Comparison of ENCODE assay signal across 11 mouse cellular contexts in the genomic region with DNA sequence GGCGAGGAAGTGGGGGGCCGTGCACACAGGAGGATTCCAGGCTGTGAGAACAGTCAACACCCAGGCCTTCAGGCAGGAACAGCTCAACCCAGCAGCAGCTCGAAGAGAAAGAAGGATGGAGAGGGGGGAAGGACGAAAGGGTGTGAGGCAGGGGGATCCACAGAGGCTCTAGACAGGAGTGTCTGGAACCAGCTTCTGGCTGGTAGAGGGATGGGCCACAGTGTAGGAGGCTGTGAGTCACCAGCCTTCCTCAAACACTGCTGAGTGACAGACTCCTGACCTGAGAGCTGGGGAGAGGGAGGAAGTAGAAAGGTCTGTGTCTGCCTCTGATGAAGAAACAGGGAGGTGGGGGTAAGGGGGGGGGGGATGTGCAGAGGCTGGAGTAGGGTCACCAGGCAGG. TPM values are rescaled to one million over a fixed set of nuclear protein-coding genes. Genes with fewer than 3 reads are reported as not detected.
DNase-seq lines count a peak whose midpoint lies in the region; ATAC-seq lines count a peak whose summit lies in the region.
"Had no signal": no experiment of that assay in that cellular context is flagged by ENCODE, and none has a peak within 500 bp of the region (broad histone marks: within the 10 kb centered on the region; RNA-seq: fewer than 3 reads in every experiment).

No protein-coding gene starts in this region.

- H3K36me3 ChIP-seq in liver, embryonic 13.5 days: no peaks in the 10 kb centered on the region
- no peaks in the 10 kb centered on the region for H3K36me3 ChIP-seq in kidney, embryonic 15.5 days
- H3K36me3 ChIP-seq: embryonic facial prominence, embryonic 10.5 days; hindbrain, embryonic 13.5 days had no signal

- H3K4me2 ChIP-seq in liver, embryonic 13.5 days: no peak overlapping the region
- no peak overlapping the region for H3K4me2 ChIP-seq in kidney, embryonic 15.5 days
- H3K4me2 ChIP-seq: hindbrain, embryonic 13.5 days had no signal

- intact Hi-C loops in heart, postnatal 10 days (cut with DNase I): no loop called here
- intact Hi-C loops in gastrocnemius, postnatal 14 days (cut with DNase I; ENCODE audit: low total_unique reads): no loop called here

- no peak overlapping the region for H3K4me3 ChIP-seq in liver, embryonic 13.5 days (replicated peaks)
- H3K4me3 ChIP-seq in kidney, embryonic 15.5 days (replicated peaks): no peak overlapping the region
- H3K4me3 ChIP-seq: embryonic facial prominence, embryonic 10.5 days; hindbrain, embryonic 13.5 days had no signal

- no peaks in the 10 kb centered on the region for H3K9me3 ChIP-seq in liver, embryonic 13.5 days (replicated peaks)
- no peaks in the 10 kb centered on the region for H3K9me3 ChIP-seq in kidney, embryonic 15.5 days (replicated peaks)
- H3K9me3 ChIP-seq: embryonic facial prominence, embryonic 10.5 days; hindbrain, embryonic 13.5 days had no signal

- no peaks in the 10 kb centered on the region for H3K27me3 ChIP-seq in liver, embryonic 13.5 days
- no peaks in the 10 kb centered on the region for H3K27me3 ChIP-seq in kidney, embryonic 15.5 days
- H3K27me3 ChIP-seq: hindbrain, embryonic 13.5 days had no signal

- peaks cover 19% of the 10 kb centered on the region for H3K4me1 ChIP-seq in liver, embryonic 13.5 days (replicated peaks)
- peaks cover 17% of the 10 kb centered on the region for H3K4me1 ChIP-seq in kidney, embryonic 15.5 days

- H3K27ac ChIP-seq in liver, embryonic 13.5 days: no peak overlapping the region
- no peak overlapping the region for H3K27ac ChIP-seq in kidney, embryonic 15.5 days
- H3K27ac ChIP-seq: embryonic facial prominence, embryonic 10.5 days; hindbrain, embryonic 13.5 days had no signal

- WGBS in liver, embryonic 13.5 days (ENCODE audit: insufficient replicate concordance): 41% methylated on average over 4 of the region's 4 CpGs
- WGBS in kidney, embryonic 15.5 days: 68% methylated on average over 4 of the region's 4 CpGs

- no peak overlapping the region for H3K9ac ChIP-seq in liver, embryonic 13.5 days
- no peak overlapping the region for H3K9ac ChIP-seq in kidney, embryonic 15.5 days
- H3K9ac ChIP-seq: hindbrain, embryonic 13.5 days had no signal

- peak; percentile 94 for DNase-seq in heart, adult 11 months
- DNase-seq in heart, postnatal 10 days: no peak
- peak; percentile 49 for DNase-seq in thymus, postnatal 25 days
- no peak for DNase-seq in thymus, adult 18-20 months
- no peak for DNase-seq in liver, embryonic 13.5 days
- DNase-seq in cerebellum, adult 9-11 months: no peak
- DNase-seq in gastrocnemius, postnatal 14 days: no peak
- DNase-seq: midbrain, embryonic 14.5 days had no signal

- peak; percentile 50; the same call in 1 of the 2 replicates for ATAC-seq in liver, embryonic 13.5 days (ENCODE audit: low read depth)
- ATAC-seq in kidney, embryonic 15.5 days (replicated peaks; ENCODE audit: low FRiP score): no peak

RNA-seq across cellular contexts. Expression of a gene that starts 10.6 kb away (rescaled TPM):
- total RNA-seq in heart, postnatal 10 days (2021): 1 to 10 TPM; 4.8 to 6.9 TPM
- 11.9 and 12.5 TPM in 2 replicates for polyA plus RNA-seq in liver, embryonic 13.5 days (2015; fragmentation: Nextera tagmentation; extraction: Ambion mirVana)
- 1 to 10 TPM; 2.9 to 3.3 TPM for total RNA-seq in gastrocnemius, postnatal 14 days (2021)
- polyA plus RNA-seq in kidney, embryonic 15.5 days (2015; fragmentation: Nextera tagmentation; extraction: Ambion mirVana): 7.1 and 8.1 TPM in 2 replicates

RNA-seq across cellular contexts. Expression of a gene that starts 34.9 kb away (rescaled TPM):
- 1 to 10 TPM; 4.6 to 4.7 TPM for total RNA-seq in heart, postnatal 10 days (2021)
- polyA plus RNA-seq in liver, embryonic 13.5 days (2015; fragmentation: Nextera tagmentation; extraction: Ambion mirVana): 75.2 and 81.2 TPM in 2 replicates
- 1 to 10 TPM; 1.1 to 2.5 TPM for total RNA-seq in gastrocnemius, postnatal 14 days (2021)
- polyA plus RNA-seq in kidney, embryonic 15.5 days (2015; fragmentation: Nextera tagmentation; extraction: Ambion mirVana): 8.1 and 11.1 TPM in 2 replicates

Comparison
In these comparisons a context has a peak if more than half of its experiments do, and no peak if none do; other contexts are left out.
1. DNase-seq: peak in heart, adult 11 months (single experiment) and thymus, postnatal 25 days (single experiment); none in heart, postnatal 10 days (0 of 2), thymus, adult 18-20 months (0 of 2), liver, embryonic 13.5 days (single experiment), cerebellum, adult 9-11 months (single experiment) and gastrocnemius, postnatal 14 days (single experiment).